Mouse (Mus musculus): Measurements from ENCODE around the gene Dip2b. TPM values are rescaled to one million over a fixed set of nuclear protein-coding genes. Genes with fewer than 3 reads are reported as not detected.

The Dip2b gene
- polyA plus RNA-seq, 1 experiment, result 14.6 TPM

DNA sequence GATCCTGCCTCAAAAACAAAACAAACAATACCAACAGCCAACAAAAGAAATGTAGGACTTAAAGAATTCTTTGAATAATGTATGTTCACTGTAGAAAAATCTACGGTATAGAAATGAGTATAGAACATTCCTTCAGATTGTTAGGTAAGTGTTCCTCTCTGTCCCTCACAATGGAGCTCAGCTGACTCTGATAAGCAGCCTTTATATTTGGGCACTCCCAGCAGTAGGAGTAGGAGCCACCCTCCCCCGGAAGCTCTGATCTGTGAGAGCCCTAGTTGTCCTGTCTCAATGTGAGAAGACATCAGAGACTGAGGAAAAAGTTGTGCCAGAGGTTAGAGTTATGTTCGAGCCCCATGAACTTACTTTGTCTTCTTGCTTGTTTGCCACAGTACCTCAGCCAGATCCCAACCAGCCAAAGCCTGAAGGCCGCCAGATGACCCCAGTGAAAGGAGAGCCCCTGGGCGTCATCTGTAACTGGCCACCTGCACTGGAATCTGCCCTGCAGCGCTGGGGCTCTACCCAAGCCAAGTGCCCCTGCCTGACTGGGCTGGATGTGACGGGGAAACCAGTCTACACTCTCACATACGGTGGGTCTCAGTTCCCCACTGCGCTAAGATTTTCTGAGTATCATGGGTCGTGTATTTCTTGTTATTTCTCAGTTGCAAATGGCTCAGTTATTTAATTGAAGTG, 118.5 kb downstream of the Dip2b start:
- DNase-seq, result no peak
- TF ChIP-seq CTCF (IDR thresholded peaks at IDR 0.05; ENCODE audit: insufficient read depth, low read length) (no peak), POLR2A (IDR thresholded peaks at IDR 0.05; ENCODE audit: borderline replicate concordance, extremely low read depth, low read depth, low read length) (no peak)
- H3K4me1 ChIP-seq (ENCODE audit: control insufficient read depth, insufficient read depth, low read length), result no peaks in the 10 kb centered on the region
- no peak overlapping the region for H3K4me3 ChIP-seq (replicated peaks; ENCODE audit: extremely low read depth, low read depth, low read length)
- WGBS, result 84% methylated on average over 10 of the region's 10 CpGs

DNA sequence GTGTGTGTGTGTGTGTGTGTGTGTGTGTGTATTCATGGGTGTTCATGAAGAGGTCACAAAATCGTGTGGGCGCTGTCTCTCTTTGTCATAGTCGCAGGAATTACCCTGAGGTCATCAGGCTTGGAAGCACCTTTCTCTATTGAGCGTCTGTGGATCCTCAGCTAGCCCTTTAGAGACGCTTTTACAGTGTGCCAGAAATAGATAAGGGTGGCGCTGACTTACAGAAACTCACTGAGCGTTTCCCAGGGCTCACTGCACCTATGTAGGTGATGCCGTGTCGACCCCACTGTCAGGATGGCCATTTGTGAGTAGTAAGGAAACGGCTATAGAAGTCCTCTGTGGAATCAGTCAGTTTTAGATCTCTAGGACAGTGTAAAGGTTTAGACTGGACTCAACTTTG, 120.5 kb downstream of the Dip2b start:
- WGBS, result 89% methylated on average over 10 of the region's 10 CpGs

GRCm38 (mm10) chr15:100161747-100162280, 123.3 kb downstream of the Dip2b start:
- DNase-seq, result no peak
- WGBS, result 80% methylated on average over 6 of the region's 6 CpGs
- TF ChIP-seq POLR2A (IDR thresholded peaks at IDR 0.05; ENCODE audit: borderline replicate concordance, extremely low read depth, low read depth, low read length), result no peak
- no peak for TF ChIP-seq CTCF (IDR thresholded peaks at IDR 0.05; ENCODE audit: insufficient read depth, low read length)

More for the DNA sequence above, 120.5 kb downstream of the Dip2b start:
- no peak overlapping the region for H3K4me3 ChIP-seq (replicated peaks; ENCODE audit: extremely low read depth, low read depth, low read length)
- no peaks in the 10 kb centered on the region for H3K4me1 ChIP-seq (ENCODE audit: control insufficient read depth, insufficient read depth, low read length)
- DNase-seq, result no peak
- TF ChIP-seq POLR2A (IDR thresholded peaks at IDR 0.05; ENCODE audit: borderline replicate concordance, extremely low read depth, low read depth, low read length) (no peak), CTCF (IDR thresholded peaks at IDR 0.05; ENCODE audit: insufficient read depth, low read length) (no peak)

GRCm38 (mm10) chr15:100163381-100164051, 125.1 kb downstream of the Dip2b start:
- Histone ChIP-seq H3K4me1 (ENCODE audit: control insufficient read depth, insufficient read depth, low read length) (no peaks in the 10 kb centered on the region), H3K4me3 (replicated peaks; ENCODE audit: extremely low read depth, low read depth, low read length) (no peak overlapping the region)
- 94% methylated on average over 3 of the region's 3 CpGs for WGBS
- TF ChIP-seq CTCF (IDR thresholded peaks at IDR 0.05; ENCODE audit: insufficient read depth, low read length), result no peak
- no peak for TF ChIP-seq POLR2A (IDR thresholded peaks at IDR 0.05; ENCODE audit: borderline replicate concordance, extremely low read depth, low read depth, low read length)
- no peak for DNase-seq

More at GRCm38 (mm10) chr15:100161747-100162280, 123.3 kb downstream of the Dip2b start:
- Histone ChIP-seq H3K4me3 (replicated peaks; ENCODE audit: extremely low read depth, low read depth, low read length) (no peak overlapping the region), H3K4me1 (ENCODE audit: control insufficient read depth, insufficient read depth, low read length) (no peaks in the 10 kb centered on the region)

- WGBS, result 69% methylated on average over 3 of the region's 3 CpGs
- DNase-seq, result no peak
- H3K4me3 ChIP-seq (replicated peaks; ENCODE audit: extremely low read depth, low read depth, low read length), result no peak overlapping the region
- TF ChIP-seq POLR2A (IDR thresholded peaks at IDR 0.05; ENCODE audit: borderline replicate concordance, extremely low read depth, low read depth, low read length), result no peak
- TF ChIP-seq CTCF (IDR thresholded peaks at IDR 0.05; ENCODE audit: insufficient read depth, low read length), result no peak
- no peaks in the 10 kb centered on the region for H3K4me1 ChIP-seq (ENCODE audit: control insufficient read depth, insufficient read depth, low read length)
Observed at GRCm38 (mm10) chr15:100166464-100166863, 128.0 kb downstream of the Dip2b start.

DNA sequence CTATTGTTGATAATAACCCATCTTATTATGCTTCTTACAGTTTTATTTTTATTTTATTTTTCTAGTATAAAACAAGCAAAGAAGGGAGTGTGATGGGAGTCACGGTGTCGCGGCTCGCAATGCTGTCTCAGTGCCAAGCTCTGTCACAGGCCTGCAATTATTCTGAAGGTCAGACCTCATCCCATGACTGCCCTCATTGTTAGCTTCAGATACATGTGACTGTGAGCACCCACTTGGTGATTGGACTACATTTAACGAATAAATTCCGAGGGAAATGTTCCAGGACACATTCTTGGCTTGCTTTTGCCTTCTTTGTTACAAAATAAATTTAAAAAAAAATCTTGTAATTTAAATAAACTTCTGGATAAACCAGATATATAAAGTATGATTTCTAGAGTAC, 129.3 kb downstream of the Dip2b start:
- no peak for DNase-seq

DNA sequence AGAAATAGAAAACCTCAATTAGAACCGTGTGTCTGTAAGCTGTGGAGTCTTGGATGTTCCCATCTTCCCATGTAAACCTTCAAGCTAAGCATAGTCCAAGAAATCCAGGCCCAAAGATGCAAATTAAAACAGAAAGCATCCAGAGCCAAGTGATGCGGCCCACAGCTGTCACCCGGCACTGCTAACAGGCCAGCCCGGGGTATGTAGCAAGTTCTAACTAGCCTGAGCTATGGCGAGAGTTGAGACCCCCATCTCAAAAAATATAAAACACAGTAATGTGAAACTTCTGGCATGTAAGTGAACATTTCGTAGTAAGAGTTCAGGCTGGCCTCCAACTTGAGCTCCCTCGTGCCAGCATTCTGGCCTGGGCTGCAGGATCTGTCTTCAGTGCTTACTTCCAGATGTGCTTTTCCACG, 129.7 kb downstream of the Dip2b start:
- Histone ChIP-seq H3K4me3 (replicated peaks; ENCODE audit: extremely low read depth, low read depth, low read length) (no peak overlapping the region), H3K4me1 (ENCODE audit: control insufficient read depth, insufficient read depth, low read length) (no peaks in the 10 kb centered on the region)
- WGBS, result 67% methylated on average over 8 of the region's 8 CpGs
- TF ChIP-seq CTCF (IDR thresholded peaks at IDR 0.05; ENCODE audit: insufficient read depth, low read length) (no peak), POLR2A (IDR thresholded peaks at IDR 0.05; ENCODE audit: borderline replicate concordance, extremely low read depth, low read depth, low read length) (no peak)
- no peak for DNase-seq

More for the DNA sequence above, 129.3 kb downstream of the Dip2b start:
- WGBS, result 69% methylated on average over 6 of the region's 6 CpGs
- Histone ChIP-seq H3K4me3 (replicated peaks; ENCODE audit: extremely low read depth, low read depth, low read length) (no peak overlapping the region), H3K4me1 (ENCODE audit: control insufficient read depth, insufficient read depth, low read length) (no peaks in the 10 kb centered on the region)
- TF ChIP-seq CTCF (IDR thresholded peaks at IDR 0.05; ENCODE audit: insufficient read depth, low read length) (no peak), POLR2A (IDR thresholded peaks at IDR 0.05; ENCODE audit: borderline replicate concordance, extremely low read depth, low read depth, low read length) (no peak)

GRCm38 (mm10) chr15:100175176-100175575, 136.7 kb downstream of the Dip2b start:
- DNase-seq, result no peak
- no peaks in the 10 kb centered on the region for H3K4me1 ChIP-seq (ENCODE audit: control insufficient read depth, insufficient read depth, low read length)
- TF ChIP-seq POLR2A (IDR thresholded peaks at IDR 0.05; ENCODE audit: borderline replicate concordance, extremely low read depth, low read depth, low read length) (no peak), CTCF (IDR thresholded peaks at IDR 0.05; ENCODE audit: insufficient read depth, low read length) (no peak)
- no peak overlapping the region for H3K4me3 ChIP-seq (replicated peaks; ENCODE audit: extremely low read depth, low read depth, low read length)
- 76% methylated on average over 6 of the region's 6 CpGs for WGBS

- H3K4me1 ChIP-seq (ENCODE audit: control insufficient read depth, insufficient read depth, low read length), result no peaks in the 10 kb centered on the region
- H3K4me3 ChIP-seq (replicated peaks; ENCODE audit: extremely low read depth, low read depth, low read length), result no peak overlapping the region
- no peak for TF ChIP-seq CTCF (IDR thresholded peaks at IDR 0.05; ENCODE audit: insufficient read depth, low read length)
- 82% methylated on average over 3 of the region's 3 CpGs for WGBS
- no peak for DNase-seq
Observed at GRCm38 (mm10) chr15:100177167-100177566, 138.7 kb downstream of the Dip2b start.

- DNase-seq, result no peak
- Histone ChIP-seq H3K4me3 (replicated peaks; ENCODE audit: extremely low read depth, low read depth, low read length) (no peak overlapping the region), H3K4me1 (ENCODE audit: control insufficient read depth, insufficient read depth, low read length) (no peaks in the 10 kb centered on the region)
- WGBS, result 79% methylated on average over 9 of the region's 9 CpGs
- TF ChIP-seq POLR2A (IDR thresholded peaks at IDR 0.05; ENCODE audit: borderline replicate concordance, extremely low read depth, low read depth, low read length), result no peak
- no peak for TF ChIP-seq CTCF (IDR thresholded peaks at IDR 0.05; ENCODE audit: insufficient read depth, low read length)
Observed at GRCm38 (mm10) chr15:100177575-100177974, 139.1 kb downstream of the Dip2b start.

All from lung, adult 2 months (tissue).